Mouse (Mus musculus) spleen, adult 2 months (tissue): Measurements from ENCODE around the gene Adamtsl3. TPM values are rescaled to one million over a fixed set of nuclear protein-coding genes. Genes with fewer than 3 reads are reported as not detected.

Experiments
- DNase-seq, 2 experiments: peaks; one replicate each; pipeline versions ENCODE4 v3.0.0 to v3.0.0-alpha.2; 2012 to 2021; ENCODE audit warnings: low spot score in 2 of 2, low read depth in 1 of 2
- H3K27ac ChIP-seq: fragments of 200-500 bp; 2 replicates; pipeline ENCODE4 v1.5.1; 2012; ENCODE audit warnings: low read length, inconsistent platforms; ENCODE audit not compliant: insufficient read depth
- H3K27me3 ChIP-seq: fragments of 200-500 bp; 2 replicates; pipeline ENCODE4 v1.6.1; 2012; ENCODE audit warnings: mild to moderate bottlenecking, moderate library complexity, low read length, inconsistent platforms; ENCODE audit not compliant: control insufficient read depth, insufficient read depth
- H3K36me3 ChIP-seq: fragments of 200-500 bp; 2 replicates; pipeline ENCODE4 v1.6.1; 2012; ENCODE audit warnings: mild to moderate bottlenecking, low read length, inconsistent platforms; ENCODE audit not compliant: control insufficient read depth, insufficient read depth
- H3K4me1 ChIP-seq: fragments of 200-500 bp; 2 replicates; pipeline ENCODE4 v1.6.1; 2011; ENCODE audit warnings: inconsistent platforms; ENCODE audit not compliant: control insufficient read depth, insufficient read depth, insufficient read length
- H3K4me3 ChIP-seq: fragments of 200-500 bp; 2 replicates; pipeline ENCODE4 v1.5.1; 2011; ENCODE audit warnings: mild to moderate bottlenecking, inconsistent platforms; ENCODE audit not compliant: insufficient read depth, insufficient read length; ENCODE audit errors: extremely low read depth
- CTCF ChIP-seq: fragments of 200-500 bp; IDR thresholded peaks from 2 replicates; pipeline ENCODE4 v1.5.1; 2011; ENCODE audit warnings: mild to moderate bottlenecking, inconsistent platforms; ENCODE audit not compliant: insufficient read depth, insufficient read length, insufficient replicate concordance; ENCODE audit errors: extremely low read depth
- POLR2A ChIP-seq: fragments of 200-500 bp; IDR thresholded peaks from 2 replicates; pipeline ENCODE4 v1.6.1; 2011; ENCODE audit warnings: low read depth, low read length, inconsistent platforms
- WGBS: fragments of 180-500 bp; shearing (Covaris S2); methylation state at CpG from one replicate; pipeline ENCODE4 v1.1.7; 2018; 5-methylcytosine and 5-hydroxymethylcytosine counted together
- polyA plus RNA-seq: library from polyadenylated mRNA; depleted of rRNA; stranded (reverse); fragments of >200 nt; gene quantifications from 2 replicates; pipeline ENCODE4 v1.2.3, GENCODE M21; 2012

The Adamtsl3 gene
- polyA plus RNA-seq, 1 experiment: 0.28 TPM

DNA sequence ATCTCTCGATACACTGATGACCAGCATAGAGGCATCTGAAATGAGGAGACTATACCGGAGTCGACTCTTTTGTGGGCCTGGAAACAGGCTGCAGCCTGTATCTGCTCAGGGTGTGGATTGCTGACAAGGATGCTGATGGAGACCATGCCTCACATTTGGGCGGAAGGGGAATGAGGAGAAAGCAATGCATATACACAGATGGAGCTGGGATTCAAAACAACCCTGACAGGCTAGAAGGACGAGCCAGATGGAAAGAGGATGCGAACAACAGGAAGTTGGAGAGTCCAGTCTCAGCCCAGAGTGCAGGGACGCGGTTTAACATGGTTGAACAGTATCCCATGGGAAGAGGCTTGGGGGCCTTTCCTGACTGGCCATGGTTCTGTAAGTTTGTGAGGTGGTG lies 34.6 kb downstream of the Adamtsl3 start:
- H3K27me3 ChIP-seq: no peaks in the 10 kb centered on the region
- no peak overlapping the region for H3K4me3 ChIP-seq
- TF ChIP-seq CTCF (no peak), POLR2A (no peak)
- DNase-seq: no peak
- H3K36me3 ChIP-seq: no peaks in the 10 kb centered on the region
- no peak overlapping the region for H3K27ac ChIP-seq
- H3K4me1 ChIP-seq: no peaks in the 10 kb centered on the region; the same call in 1 of the 2 replicates
- WGBS: 87% methylated on average over 8 of the region's 8 CpGs

DNA sequence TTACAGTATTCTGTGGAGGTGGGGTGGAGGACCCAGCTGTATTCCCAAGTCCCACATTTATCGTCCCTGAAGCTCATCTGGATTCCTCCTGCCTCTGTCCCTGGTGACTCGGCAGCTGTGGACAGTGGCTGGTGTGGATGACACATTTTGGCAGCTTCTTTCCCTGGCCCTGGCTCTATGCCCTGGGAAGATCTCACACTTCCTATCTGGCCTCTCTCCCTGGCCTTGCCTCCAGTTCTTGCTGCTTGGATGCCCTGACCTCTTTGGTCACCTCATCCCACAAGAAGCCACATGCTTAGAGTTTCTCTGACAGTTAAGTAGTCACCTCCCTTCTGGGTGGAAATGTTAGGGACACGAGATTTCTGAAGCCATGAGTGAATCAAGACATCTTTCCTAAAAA lies 35.9 kb downstream of the Adamtsl3 start:
- Histone ChIP-seq H3K4me1 (no peaks in the 10 kb centered on the region; the same call in 1 of the 2 replicates), H3K36me3 (no peaks in the 10 kb centered on the region), H3K4me3 (no peak overlapping the region), H3K27ac (no peak overlapping the region), H3K27me3 (no peaks in the 10 kb centered on the region)
- no peak for DNase-seq
- whole genome bisulfite sequencing: 74% methylated on average over 3 of the region's 3 CpGs
- TF ChIP-seq CTCF (no peak), POLR2A (no peak)

DNA sequence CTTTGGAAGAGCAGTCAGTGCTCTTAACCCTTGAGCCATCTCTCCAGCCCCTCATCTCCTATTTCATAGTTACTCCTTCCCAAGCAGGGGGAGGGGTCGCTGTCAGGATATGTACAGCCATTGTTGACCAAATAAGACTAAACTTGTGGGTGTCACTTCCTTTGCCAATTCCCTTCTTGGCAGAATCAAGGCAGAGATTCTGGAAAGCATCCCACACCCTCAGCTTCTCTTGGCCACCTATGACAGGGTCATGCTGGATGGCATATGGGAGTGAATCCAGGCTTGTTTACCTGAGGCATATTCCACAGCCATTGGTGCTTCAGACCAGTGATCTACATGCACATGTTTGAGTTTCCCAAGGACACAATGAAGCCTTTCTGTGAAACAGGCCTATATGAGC lies 42.8 kb downstream of the Adamtsl3 start:
- TF ChIP-seq POLR2A (no peak), CTCF (no peak)
- DNase-seq: no peak
- Histone ChIP-seq H3K4me1 (no peaks in the 10 kb centered on the region), H3K27me3 (no peaks in the 10 kb centered on the region), H3K27ac (no peak overlapping the region), H3K36me3 (no peaks in the 10 kb centered on the region), H3K4me3 (no peak overlapping the region)
- WGBS: 80% methylated on average over 1 of the region's 1 CpGs

DNA sequence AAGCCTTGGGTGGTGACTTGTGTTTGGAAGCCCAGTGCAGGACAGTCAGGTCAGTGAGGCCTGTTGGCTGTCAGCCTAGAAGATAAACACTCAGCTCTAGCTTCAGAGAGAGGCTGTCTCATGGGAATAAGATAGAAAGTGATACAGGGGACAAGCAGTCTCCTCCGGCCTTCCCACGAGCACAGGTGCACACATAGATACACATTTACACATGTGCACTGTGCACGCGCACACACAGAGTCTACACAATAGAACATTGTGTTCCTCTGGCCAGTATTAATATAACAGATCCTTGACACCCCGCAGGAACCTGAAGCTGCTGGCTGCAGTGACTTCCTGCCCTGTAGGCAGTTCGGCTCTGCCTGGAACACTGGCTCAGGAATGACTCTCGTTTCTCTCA lies 44.3 kb downstream of the Adamtsl3 start:
- H3K27me3 ChIP-seq: no peaks in the 10 kb centered on the region
- H3K4me1 ChIP-seq: no peaks in the 10 kb centered on the region
- no peak overlapping the region for H3K4me3 ChIP-seq
- H3K27ac ChIP-seq: no peak overlapping the region
- TF ChIP-seq CTCF (no peak), POLR2A (no peak)
- DNase-seq: no peak
- no peaks in the 10 kb centered on the region for H3K36me3 ChIP-seq
- 67% methylated on average over 7 of the region's 7 CpGs for WGBS

DNA sequence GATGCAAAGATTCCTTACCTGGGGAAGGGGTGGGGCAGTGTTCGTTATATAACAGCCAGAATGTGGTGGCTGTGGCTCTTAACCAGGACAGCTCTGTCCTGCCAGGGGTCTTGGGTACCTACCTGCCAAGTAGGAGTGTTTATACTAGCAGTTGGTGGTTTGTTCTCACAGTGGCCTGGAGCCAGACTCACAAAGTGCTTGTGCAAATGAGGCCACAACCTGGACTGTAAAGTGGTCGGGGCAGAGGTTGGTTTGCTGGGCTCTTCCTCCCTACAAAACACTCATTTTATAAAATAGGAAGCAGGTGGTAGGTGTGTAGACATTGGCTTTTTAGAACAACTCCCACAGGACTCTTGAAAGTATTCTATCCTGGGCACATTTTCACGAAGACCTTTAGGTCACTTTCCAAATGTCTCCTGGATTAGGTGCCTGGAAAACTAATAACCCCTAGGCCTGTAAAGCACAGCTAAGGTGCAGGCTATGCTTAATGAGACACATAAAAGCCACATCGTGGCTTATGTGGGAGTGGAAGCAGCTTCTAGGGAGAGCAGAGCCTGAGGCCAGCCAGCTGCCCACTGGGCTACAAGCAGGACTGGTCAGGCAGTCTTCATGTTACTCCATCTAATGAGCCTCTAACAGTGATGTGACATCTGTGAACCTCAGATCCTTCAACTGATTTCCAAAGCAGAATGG lies 47.5 kb downstream of the Adamtsl3 start:
- no peak for DNase-seq
- 51% methylated on average over 4 of the region's 4 CpGs for WGBS

DNA sequence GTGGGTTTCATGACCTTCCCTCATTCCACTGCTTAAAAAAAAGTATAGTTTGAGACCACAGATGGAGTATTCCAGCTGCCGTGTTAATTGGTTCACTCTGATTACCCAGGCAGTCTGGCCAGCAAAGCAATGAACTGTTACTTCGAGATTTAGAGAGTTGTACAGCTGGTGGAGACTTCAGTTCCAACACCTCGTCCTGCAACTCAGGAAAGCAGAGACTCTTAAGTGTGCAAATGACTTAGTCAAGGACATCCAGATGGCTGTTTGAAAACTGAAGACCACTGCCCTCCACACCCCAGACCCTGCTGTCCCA lies 48.0 kb downstream of the Adamtsl3 start:
- Histone ChIP-seq H3K27me3 (no peaks in the 10 kb centered on the region), H3K4me3 (no peak overlapping the region), H3K4me1 (no peaks in the 10 kb centered on the region), H3K27ac (no peak overlapping the region), H3K36me3 (no peaks in the 10 kb centered on the region)
- no peak for DNase-seq
- TF ChIP-seq CTCF: no peak
- no peak for TF ChIP-seq POLR2A
- 74% methylated on average over 3 of the region's 3 CpGs for WGBS

More for the DNA sequence above, 47.5 kb downstream of the Adamtsl3 start:
- H3K27me3 ChIP-seq: no peaks in the 10 kb centered on the region
- H3K36me3 ChIP-seq: no peaks in the 10 kb centered on the region
- no peak overlapping the region for H3K4me3 ChIP-seq
- no peaks in the 10 kb centered on the region for H3K4me1 ChIP-seq
- H3K27ac ChIP-seq: no peak overlapping the region
- TF ChIP-seq POLR2A (no peak), CTCF (no peak)

DNA sequence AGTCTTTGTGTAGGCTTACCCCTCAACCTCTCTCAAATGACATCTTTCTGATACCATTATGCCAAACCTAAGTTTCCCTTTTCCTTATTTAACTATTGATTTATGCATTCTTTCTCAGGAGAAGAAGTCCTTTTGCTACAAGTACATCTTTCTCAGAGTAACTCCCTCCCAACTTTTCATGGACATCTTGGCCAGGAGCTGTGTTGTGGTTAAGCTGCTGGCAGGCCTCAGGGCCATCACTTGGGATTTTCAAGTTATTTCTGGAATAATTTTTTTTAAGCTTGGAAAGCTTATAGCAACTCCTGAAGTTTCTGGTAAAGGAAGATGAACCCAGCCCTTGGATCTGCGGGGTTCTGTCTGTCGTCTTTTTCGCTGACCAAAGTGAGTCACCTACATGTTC lies 51.6 kb downstream of the Adamtsl3 start:
- DNase-seq: no peak
- WGBS: 93% methylated on average over 3 of the region's 3 CpGs
- no peaks in the 10 kb centered on the region for H3K27me3 ChIP-seq
- H3K36me3 ChIP-seq: no peaks in the 10 kb centered on the region
- no peak overlapping the region for H3K27ac ChIP-seq
- no peak overlapping the region for H3K4me3 ChIP-seq
- TF ChIP-seq CTCF (no peak), POLR2A (no peak)
- H3K4me1 ChIP-seq: no peaks in the 10 kb centered on the region
